Mouse (Mus musculus) testis, adult 2 months (tissue): ENCODE results near the gene 1700012B07Rik. TPM values are rescaled to one million over a fixed set of nuclear protein-coding genes. Genes with fewer than 3 reads are reported as not detected.

Experiments used
- H3K27ac ChIP-seq: fragments of 200-500 bp; 2 replicates; pipeline ENCODE4 v1.5.1; 2012; ENCODE audit warnings: low read depth, low read length; ENCODE audit not compliant: control insufficient read depth, insufficient read depth
- H3K27me3 ChIP-seq: fragments of 200-500 bp; 2 replicates; pipeline ENCODE4 v1.6.1; 2012; ENCODE audit warnings: mild to moderate bottlenecking, low read length, moderate library complexity; ENCODE audit not compliant: control insufficient read depth, insufficient read depth
- H3K36me3 ChIP-seq: fragments of 200-500 bp; 2 replicates; pipeline ENCODE4 v1.6.1; 2012; ENCODE audit warnings: mild to moderate bottlenecking, low read length; ENCODE audit not compliant: control insufficient read depth, insufficient read depth
- H3K4me1 ChIP-seq: fragments of 200-500 bp; 2 replicates; pipeline ENCODE4 v1.6.1; 2012; ENCODE audit warnings: low read length; ENCODE audit not compliant: control insufficient read depth, insufficient read depth
- H3K4me3 ChIP-seq: fragments of 200-500 bp; 2 replicates; pipeline ENCODE4 v1.5.1; 2012; ENCODE audit warnings: low read depth, mild to moderate bottlenecking, low read length, moderate library complexity, mixed read lengths; ENCODE audit not compliant: control insufficient read depth
- CTCF ChIP-seq: fragments of 200-500 bp; IDR thresholded peaks from 2 replicates; pipeline ENCODE4 v1.5.1; 2012; ENCODE audit warnings: low read depth, mild to moderate bottlenecking, inconsistent platforms, low read length, moderate library complexity; ENCODE audit not compliant: control insufficient read depth, insufficient read depth, insufficient replicate concordance
- POLR2A ChIP-seq: fragments of 200-500 bp; IDR thresholded peaks from 2 replicates; pipeline ENCODE4 v1.6.1; 2012; ENCODE audit warnings: low read depth, mild to moderate bottlenecking, inconsistent platforms, low read length, moderate library complexity; ENCODE audit not compliant: control insufficient read depth
- polyA plus RNA-seq: library from polyadenylated mRNA; depleted of rRNA; stranded (reverse); fragments of >200 nt; gene quantifications from 2 replicates; pipeline ENCODE4 v1.2.3, GENCODE M21; 2012

1700012B07Rik gene
- polyA plus RNA-seq, 1 experiment = 217 TPM

- Histone ChIP-seq H3K36me3 (no peaks in the 10 kb centered on the region), H3K27ac (no peak overlapping the region), H3K27me3 (no peaks in the 10 kb centered on the region), H3K4me3 (no peak overlapping the region), H3K4me1 (no peaks in the 10 kb centered on the region)
- no peak for TF ChIP-seq POLR2A
- no peak for TF ChIP-seq CTCF
Observed at GRCm38 (mm10) chr11:109872674-109873073, 44.8 kb upstream of the 1700012B07Rik start.

GRCm38 (mm10) chr11:109872056-109872455 is 44.2 kb upstream of the 1700012B07Rik start:
- Histone ChIP-seq H3K36me3 (no peaks in the 10 kb centered on the region), H3K27me3 (no peaks in the 10 kb centered on the region), H3K4me1 (no peaks in the 10 kb centered on the region), H3K4me3 (no peak overlapping the region), H3K27ac (no peak overlapping the region)
- TF ChIP-seq POLR2A (no peak), CTCF (no peak)

DNA sequence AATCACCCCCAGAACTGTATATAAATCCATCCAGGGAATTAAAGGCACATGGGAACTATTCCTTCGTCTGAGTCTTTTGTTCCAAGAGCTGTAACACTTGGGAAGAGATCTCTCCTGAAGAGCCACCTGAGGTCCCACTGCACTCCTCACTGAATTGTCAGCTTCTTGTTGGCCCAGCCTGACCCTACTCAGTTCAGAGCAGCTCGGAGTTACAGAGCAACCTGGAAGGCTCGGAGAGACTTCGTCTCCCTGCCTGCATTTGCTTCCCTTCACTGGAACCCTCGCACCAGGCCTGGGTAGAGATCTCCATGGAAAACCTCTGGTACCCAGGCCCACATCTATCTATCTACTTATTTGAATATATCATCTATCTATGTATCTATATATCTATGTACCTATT is 40.0 kb upstream of the 1700012B07Rik start:
- H3K4me1 ChIP-seq = no peaks in the 10 kb centered on the region; the same call in 1 of the 2 replicates
- H3K27ac ChIP-seq = no peak overlapping the region
- H3K36me3 ChIP-seq = no peaks in the 10 kb centered on the region
- no peak overlapping the region for H3K4me3 ChIP-seq
- no peaks in the 10 kb centered on the region for H3K27me3 ChIP-seq
- TF ChIP-seq CTCF (no peak), POLR2A (no peak)

GRCm38 (mm10) chr11:109866537-109867160 is 38.8 kb upstream of the 1700012B07Rik start:
- Histone ChIP-seq H3K4me1 (no peaks in the 10 kb centered on the region; the same call in 1 of the 2 replicates), H3K27me3 (no peaks in the 10 kb centered on the region), H3K4me3 (no peak overlapping the region), H3K27ac (no peak overlapping the region), H3K36me3 (no peaks in the 10 kb centered on the region)
- TF ChIP-seq POLR2A (no peak), CTCF (no peak)

DNA sequence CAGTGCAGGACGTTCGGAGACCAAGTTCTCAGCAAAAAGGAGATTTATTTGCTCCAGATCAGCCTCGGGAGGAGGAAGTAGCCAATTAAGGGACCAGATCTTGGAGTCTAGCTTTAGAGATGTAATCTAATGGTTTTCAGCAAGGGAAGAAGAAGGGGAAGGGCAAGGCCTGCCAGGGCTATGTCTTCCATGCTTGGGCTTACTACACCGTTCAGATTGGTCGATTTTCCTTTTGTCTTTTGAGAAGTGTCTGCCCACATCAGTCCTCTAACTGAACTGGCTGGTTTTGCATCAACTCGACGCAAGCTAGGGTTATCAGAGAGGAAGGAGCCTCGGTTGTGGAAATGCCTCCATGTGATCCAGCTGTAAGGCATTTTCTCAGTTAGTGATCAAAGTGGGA is 37.7 kb upstream of the 1700012B07Rik start:
- no peak overlapping the region for H3K4me3 ChIP-seq
- no peaks in the 10 kb centered on the region for H3K36me3 ChIP-seq
- no peaks in the 10 kb centered on the region for H3K27me3 ChIP-seq
- H3K4me1 ChIP-seq = no peaks in the 10 kb centered on the region; the same call in 1 of the 2 replicates
- no peak overlapping the region for H3K27ac ChIP-seq
- TF ChIP-seq POLR2A (no peak), CTCF (no peak)

DNA sequence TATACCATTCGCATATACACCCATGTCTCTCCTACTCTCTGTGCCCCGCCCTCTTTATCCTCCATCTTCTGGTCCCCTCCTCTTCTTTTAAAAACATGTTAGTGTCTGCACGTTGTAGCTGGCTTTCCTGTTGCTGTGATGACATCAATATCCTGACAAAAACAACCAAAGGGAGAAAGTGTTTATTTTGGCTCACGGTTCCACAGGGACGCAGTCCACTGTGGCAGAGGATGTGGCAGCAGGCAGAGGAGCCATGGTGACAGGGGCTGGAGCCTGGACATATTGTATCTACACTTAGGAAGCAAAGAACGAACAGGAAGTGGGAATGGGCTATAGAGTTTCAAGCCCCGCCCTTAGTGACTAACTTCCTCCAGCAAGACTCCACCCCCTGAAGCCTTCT is 36.1 kb upstream of the 1700012B07Rik start:
- TF ChIP-seq CTCF (no peak), POLR2A (no peak)
- H3K4me1 ChIP-seq = peaks cover 2% of the 10 kb centered on the region; the same call in 1 of the 2 replicates
- no peak overlapping the region for H3K4me3 ChIP-seq
- H3K27ac ChIP-seq = no peak overlapping the region
- no peaks in the 10 kb centered on the region for H3K36me3 ChIP-seq
- no peaks in the 10 kb centered on the region for H3K27me3 ChIP-seq

DNA sequence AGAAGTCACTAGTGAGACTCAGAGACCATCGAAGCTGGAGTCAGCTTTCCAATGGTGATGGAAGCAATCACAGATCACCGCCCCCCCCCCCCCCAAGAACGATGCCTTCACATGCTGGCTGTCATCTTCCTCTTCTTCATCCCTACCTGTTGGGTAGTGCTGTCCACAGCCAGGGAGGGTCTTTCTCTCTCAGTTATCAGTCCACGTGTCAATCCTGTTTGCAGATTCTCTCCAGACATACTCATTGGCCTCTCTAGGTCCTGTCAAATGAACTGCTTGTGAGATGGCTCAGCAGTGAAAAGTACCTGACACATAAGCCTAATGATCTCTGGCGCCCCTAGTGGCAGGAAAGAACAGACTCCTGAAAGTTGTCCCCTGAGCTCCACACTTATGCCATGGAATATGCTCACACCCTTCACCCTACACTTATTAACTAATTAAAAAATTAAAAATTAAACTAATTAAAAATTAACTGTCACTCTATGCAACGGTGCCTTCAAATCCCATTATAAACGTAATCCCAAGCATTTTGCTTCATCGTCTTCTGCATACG is 35.4 kb upstream of the 1700012B07Rik start:
- Histone ChIP-seq H3K27me3 (no peaks in the 10 kb centered on the region), H3K4me3 (no peak overlapping the region), H3K27ac (no peak overlapping the region), H3K36me3 (no peaks in the 10 kb centered on the region), H3K4me1 (peaks cover 2% of the 10 kb centered on the region; the same call in 1 of the 2 replicates)
- TF ChIP-seq POLR2A (no peak), CTCF (no peak)
